Mouse (Mus musculus): ENCODE measurements at regions not wholly inside any gene's neighbourhood (a gene's known extent, or its start where the extent isn't known, plus 50 kb on each side); places are given as distances from the start of the nearest gene placed in this dataset.

- TF ChIP-seq ZNF384 (IDR thresholded peaks at IDR 0.05; ENCODE audit: low read depth, low read length) (no peak), ZC3H11A (IDR thresholded peaks at IDR 0.05; ENCODE audit: borderline replicate concordance, low read depth, low read length) (no peak), HCFC1 (IDR thresholded peaks at IDR 0.05; ENCODE audit: borderline replicate concordance, insufficient read depth, low read length) (no peak), MAFK (IDR thresholded peaks at IDR 0.05; ENCODE audit: insufficient read depth, low read depth, low read length) (no peak), CHD2 (IDR thresholded peaks at IDR 0.05; ENCODE audit: low read depth, low read length) (no peak)
Observed at GRCm38 (mm10) chr17:75714578-75714977, 162.8 kb upstream of the Fam98a start.
